Mouse (Mus musculus) kidney, adult 2 months (tissue): Measurements from ENCODE around the gene Chchd5. TPM values are rescaled to one million over a fixed set of nuclear protein-coding genes. Genes with fewer than 3 reads are reported as not detected.

Experiments used
- DNase-seq: peaks from one replicate; pipeline ENCODE4 v3.0.0; 2021
- H3K27ac ChIP-seq: fragments of 200-500 bp; 2 replicates; pipeline ENCODE4 v1.5.1; 2012; ENCODE audit warnings: low read depth, low read length, control low read depth, inconsistent platforms; ENCODE audit not compliant: insufficient read depth
- H3K27me3 ChIP-seq: fragments of 200-500 bp; replicated peaks from 2 replicates; pipeline ENCODE4 v1.6.1; 2012; ENCODE audit warnings: mild to moderate bottlenecking, moderate library complexity, low read length, inconsistent platforms; ENCODE audit not compliant: control insufficient read depth, insufficient read depth
- H3K36me3 ChIP-seq: fragments of 200-500 bp; 2 replicates; pipeline ENCODE4 v1.6.1; 2012; ENCODE audit warnings: mild to moderate bottlenecking, moderate library complexity, low read length, inconsistent platforms; ENCODE audit not compliant: control insufficient read depth, insufficient read depth
- H3K4me1 ChIP-seq: fragments of 200-500 bp; 2 replicates; pipeline ENCODE4 v1.6.1; 2011; ENCODE audit warnings: low read length; ENCODE audit not compliant: control insufficient read depth, insufficient read depth
- H3K4me3 ChIP-seq: fragments of 200-500 bp; 2 replicates; pipeline ENCODE4 v1.5.1; 2011; ENCODE audit warnings: mild to moderate bottlenecking, low read depth, low read length, control low read depth; ENCODE audit not compliant: insufficient read depth
- CTCF ChIP-seq: fragments of 200-500 bp; conservative IDR thresholded peaks from 2 replicates; pipeline ENCODE4 v1.5.1; 2011; ENCODE audit warnings: low read depth, mild to moderate bottlenecking, control low read depth, low read length, moderate library complexity, mixed read lengths; ENCODE audit not compliant: insufficient read depth, insufficient read length
- POLR2A ChIP-seq: fragments of 200-500 bp; IDR thresholded peaks from one replicate; pipeline ENCODE4 v1.6.1; 2011; ENCODE audit warnings: low read depth, low read length, control low read depth
- WGBS: fragments of 180-500 bp; shearing (Covaris S2); methylation state at CpG from one replicate; pipeline ENCODE4 v1.1.7; 2018; 5-methylcytosine and 5-hydroxymethylcytosine counted together
- polyA plus RNA-seq: library from polyadenylated mRNA; depleted of rRNA; stranded (reverse); fragments of >200 nt; gene quantifications from 2 replicates; pipeline ENCODE4 v1.2.3, GENCODE M21; 2012

Chchd5 gene
- polyA plus RNA-seq, 1 experiment, result 46.8 TPM

GRCm38 (mm10) chr2:129129987-129130545 lies 566 bp downstream of the Chchd5 start:
- no peak for DNase-seq
- Histone ChIP-seq H3K36me3 (no peaks in the 10 kb centered on the region; the same call in 1 of the 2 replicates), H3K27me3 (no peaks in the 10 kb centered on the region), H3K4me1 (peaks cover 5% of the 10 kb centered on the region; the same call in 1 of the 2 replicates), H3K27ac (peak overlapping the region; percentile 76), H3K4me3 (peak overlapping the region; percentile 97)
- TF ChIP-seq CTCF (no peak), POLR2A (no peak)
- WGBS, result 36% methylated on average over 18 of the region's 18 CpGs

- no peaks in the 10 kb centered on the region; the same call in 1 of the 2 replicates for H3K36me3 ChIP-seq
- no peak for TF ChIP-seq POLR2A
- TF ChIP-seq CTCF, result no peak
- H3K27me3 ChIP-seq, result no peaks in the 10 kb centered on the region
- WGBS, result 97% methylated on average over 2 of the region's 2 CpGs
- no peak overlapping the region for H3K4me3 ChIP-seq
- no peak overlapping the region for H3K27ac ChIP-seq
- no peak for DNase-seq
- peaks cover 5% of the 10 kb centered on the region; the same call in 1 of the 2 replicates for H3K4me1 ChIP-seq
These were observed 1.3 kb downstream of the Chchd5 start for GRCm38 (mm10) chr2:129130776-129131175.

- 93% methylated on average over 7 of the region's 7 CpGs for WGBS
- Histone ChIP-seq H3K27ac (no peak overlapping the region), H3K4me3 (no peak overlapping the region), H3K4me1 (peaks cover 5% of the 10 kb centered on the region; the same call in 1 of the 2 replicates), H3K36me3 (no peaks in the 10 kb centered on the region; the same call in 1 of the 2 replicates), H3K27me3 (no peaks in the 10 kb centered on the region)
- no peak for DNase-seq
- TF ChIP-seq POLR2A, result no peak
- TF ChIP-seq CTCF, result no peak
These were observed 2.7 kb downstream of the Chchd5 start for GRCm38 (mm10) chr2:129132231-129132630.

DNA sequence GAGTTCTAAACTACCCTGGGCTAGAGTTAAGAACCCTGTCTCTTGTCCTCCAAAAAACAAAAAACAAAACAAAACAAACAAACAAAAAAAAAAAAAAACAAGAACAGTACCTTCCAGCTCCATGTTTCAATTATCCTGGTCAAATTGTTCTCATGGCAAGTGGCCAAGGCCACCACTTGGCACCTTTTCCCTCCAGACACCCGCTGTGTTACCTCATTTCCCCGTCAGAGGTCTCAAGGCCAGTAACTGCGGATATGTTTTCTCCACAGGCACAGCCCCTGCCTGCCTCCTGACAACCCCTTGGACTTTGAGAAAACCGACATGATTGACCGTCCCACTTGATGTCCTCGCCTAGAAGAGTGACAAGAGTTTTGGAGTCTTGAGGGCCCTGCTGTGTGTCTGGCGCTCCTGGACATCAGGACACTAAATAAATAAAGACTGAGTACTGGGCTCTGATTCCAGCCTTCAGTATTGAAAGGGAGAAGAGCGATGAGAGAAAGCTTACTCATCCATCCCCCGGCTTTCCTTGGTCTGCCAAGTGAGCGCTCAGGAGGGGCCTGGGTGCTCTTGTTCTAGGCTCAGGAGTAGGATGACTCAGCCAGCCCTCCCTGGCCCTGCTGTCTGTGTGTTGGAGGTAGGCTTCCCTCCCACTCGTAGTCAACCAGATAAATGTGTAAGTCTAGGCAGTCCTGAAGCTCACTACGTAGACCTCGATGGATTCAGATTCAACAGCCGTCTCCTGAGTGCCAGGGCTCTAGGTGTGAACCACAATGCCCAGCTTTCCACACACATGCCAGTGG lies 3.7 kb downstream of the Chchd5 start:
- peaks cover 5% of the 10 kb centered on the region; the same call in 1 of the 2 replicates for H3K4me1 ChIP-seq
- H3K4me3 ChIP-seq, result no peak overlapping the region
- DNase-seq, result peak; percentile 16
- no peak overlapping the region for H3K27ac ChIP-seq
- 93% methylated on average over 14 of the region's 14 CpGs for WGBS
- no peaks in the 10 kb centered on the region; the same call in 1 of the 2 replicates for H3K36me3 ChIP-seq
- H3K27me3 ChIP-seq, result no peaks in the 10 kb centered on the region
- TF ChIP-seq POLR2A, result no peak
- TF ChIP-seq CTCF, result no peak

DNA sequence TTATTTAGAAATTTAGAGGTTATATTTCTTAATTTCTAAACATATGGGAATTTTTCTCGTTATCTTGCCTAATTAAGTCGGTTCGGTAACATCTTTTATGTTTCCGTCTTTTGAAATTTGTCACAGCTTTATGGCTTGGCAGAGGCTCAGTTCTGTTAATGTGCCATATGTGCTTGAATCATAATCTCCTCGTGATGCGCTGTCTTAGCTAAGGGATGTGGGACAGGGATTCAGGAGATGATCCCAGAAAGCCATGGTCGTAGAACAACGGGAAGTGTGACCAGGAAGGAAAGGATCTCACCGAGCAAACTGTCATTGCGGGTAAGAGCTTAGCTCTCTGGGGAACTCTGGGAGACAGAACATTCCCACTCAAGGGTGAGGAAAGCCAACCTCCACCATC lies 10.4 kb downstream of the Chchd5 start:
- WGBS, result 85% methylated on average over 10 of the region's 10 CpGs
- Histone ChIP-seq H3K27me3 (no peaks in the 10 kb centered on the region), H3K36me3 (no peaks in the 10 kb centered on the region), H3K4me3 (no peak overlapping the region), H3K27ac (no peak overlapping the region), H3K4me1 (no peaks in the 10 kb centered on the region)
- DNase-seq, result no peak
- TF ChIP-seq POLR2A, result no peak
- TF ChIP-seq CTCF, result no peak

DNA sequence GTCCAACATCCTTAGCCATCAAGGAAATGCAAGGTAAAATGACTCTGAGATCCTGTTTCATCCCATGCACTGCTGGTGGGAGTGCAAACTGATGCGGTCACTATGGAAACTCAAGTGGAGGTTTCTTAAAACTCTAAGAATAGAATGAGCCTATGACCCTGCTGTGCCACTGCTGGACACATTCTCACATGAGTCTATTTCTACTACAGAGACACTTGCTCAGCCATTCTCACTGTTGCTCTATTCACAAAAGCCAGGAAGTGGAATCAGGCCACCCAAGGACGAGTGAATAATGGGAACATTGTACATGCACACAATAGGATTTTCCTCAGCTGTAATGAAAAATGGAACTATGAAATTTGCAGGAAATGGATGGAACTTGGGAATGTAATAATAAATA lies 19.3 kb downstream of the Chchd5 start:
- 67% methylated on average over 2 of the region's 2 CpGs for WGBS
- H3K27ac ChIP-seq, result no peak overlapping the region
- H3K36me3 ChIP-seq, result no peaks in the 10 kb centered on the region
- H3K27me3 ChIP-seq, result no peaks in the 10 kb centered on the region
- no peak overlapping the region for H3K4me3 ChIP-seq
- no peaks in the 10 kb centered on the region for H3K4me1 ChIP-seq
- DNase-seq, result no peak
- TF ChIP-seq POLR2A, result no peak
- TF ChIP-seq CTCF, result no peak

GRCm38 (mm10) chr2:129150386-129150785 lies 20.9 kb downstream of the Chchd5 start:
- no peaks in the 10 kb centered on the region for H3K36me3 ChIP-seq
- no peak overlapping the region for H3K4me3 ChIP-seq
- no peaks in the 10 kb centered on the region for H3K4me1 ChIP-seq
- DNase-seq, result no peak
- 72% methylated on average over 5 of the region's 5 CpGs for WGBS
- H3K27me3 ChIP-seq, result no peaks in the 10 kb centered on the region
- H3K27ac ChIP-seq, result no peak overlapping the region
- TF ChIP-seq POLR2A, result no peak
- no peak for TF ChIP-seq CTCF
